Mouse (Mus musculus) erythroblast, embryonic 14.5 days (primary cell): ENCODE data around the gene Crygd.

ENCODE experiments used
- GATA1 ChIP-seq: IDR thresholded peaks from 2 replicates; pipeline ENCODE4 v1.6.1; 2012; ENCODE audit warnings: low read length, inconsistent platforms, mixed read lengths
- TAL1 ChIP-seq: IDR thresholded peaks from 3 replicates; pipeline ENCODE4 v1.6.1; 2012; ENCODE audit warnings: low read length, inconsistent platforms, mixed read lengths

GRCm38 (mm10) chr1:65082188-65082587 is 18.9 kb upstream of the Crygd start, which contains the start of gene Crygb:
- TF ChIP-seq TAL1: no peak
- TF ChIP-seq GATA1: no peak
